Mouse (Mus musculus) cerebellum, adult 18-20 months (tissue): ENCODE results near the gene Pde4d.

Experiments
- DNase-seq, 2 experiments: peaks; one replicate each; pipeline ENCODE4 v3.0.0; 2021

Pde4d gene

DNA sequence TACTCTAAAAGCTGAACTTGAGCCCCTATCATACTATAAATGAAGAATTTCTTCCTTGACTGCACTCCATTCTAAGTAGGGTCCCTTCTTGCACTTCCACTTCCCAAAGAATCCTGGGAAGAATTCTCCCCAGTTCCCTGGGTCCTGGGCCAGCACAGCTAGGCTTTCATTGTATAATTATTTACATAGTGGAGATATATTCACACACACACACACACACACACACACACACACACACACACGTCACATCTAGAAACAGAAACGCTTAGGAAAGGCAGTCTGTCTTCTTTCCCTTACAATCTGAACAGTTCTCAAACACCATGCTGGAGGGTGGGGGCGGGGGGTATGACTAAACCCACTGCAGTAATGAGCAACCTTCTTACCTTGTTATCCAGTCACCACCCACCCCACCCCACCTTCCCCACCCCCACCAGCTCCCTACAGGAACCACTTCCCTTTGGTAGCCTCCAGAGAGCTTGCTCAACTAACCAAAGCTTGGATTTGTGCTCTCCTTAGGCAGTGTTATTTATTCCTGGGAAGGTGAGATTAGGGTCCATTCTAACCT, 868.8 kb downstream of the Pde4d start:
- no peak for DNase-seq

DNA sequence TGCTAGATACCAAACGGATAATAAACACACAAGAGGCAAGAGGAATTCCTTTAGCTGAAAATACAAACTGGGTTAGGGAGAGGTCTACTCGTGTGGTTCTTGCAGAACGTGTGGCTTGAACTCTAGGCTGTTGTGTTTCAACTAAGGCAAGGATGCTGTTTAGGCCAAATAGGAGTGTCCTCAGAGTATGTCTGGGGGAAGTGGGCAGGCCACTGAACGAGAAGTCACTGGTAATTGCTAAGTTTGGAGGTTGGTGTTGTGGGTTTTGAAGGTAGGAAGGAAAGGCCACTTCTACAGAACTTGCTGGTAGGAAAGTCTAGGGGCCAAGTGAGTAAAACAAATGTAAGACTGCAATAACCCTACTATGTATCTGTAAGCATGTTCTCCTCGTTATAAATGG, 876.3 kb downstream of the Pde4d start:
- no peak for DNase-seq

DNA sequence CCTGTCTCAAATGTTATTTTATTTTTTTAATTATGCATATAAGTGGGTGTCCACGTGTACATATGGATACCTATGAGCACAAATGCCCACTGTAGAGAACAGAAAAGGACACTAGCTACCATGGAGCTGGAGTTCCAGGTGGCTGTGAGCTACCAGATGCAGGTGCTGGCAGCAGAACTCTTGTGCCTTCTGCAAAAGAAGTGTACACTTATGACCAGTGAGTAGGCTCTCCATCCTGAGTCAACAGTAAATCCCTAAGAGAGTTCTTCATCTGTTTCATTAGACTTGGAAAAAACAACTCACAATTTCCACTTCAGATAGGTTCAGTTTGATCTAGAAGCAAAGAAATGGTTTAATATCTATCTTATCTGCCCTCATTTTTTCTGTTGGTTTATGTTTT, 881.8 kb downstream of the Pde4d start:
- DNase-seq = no peak

DNA sequence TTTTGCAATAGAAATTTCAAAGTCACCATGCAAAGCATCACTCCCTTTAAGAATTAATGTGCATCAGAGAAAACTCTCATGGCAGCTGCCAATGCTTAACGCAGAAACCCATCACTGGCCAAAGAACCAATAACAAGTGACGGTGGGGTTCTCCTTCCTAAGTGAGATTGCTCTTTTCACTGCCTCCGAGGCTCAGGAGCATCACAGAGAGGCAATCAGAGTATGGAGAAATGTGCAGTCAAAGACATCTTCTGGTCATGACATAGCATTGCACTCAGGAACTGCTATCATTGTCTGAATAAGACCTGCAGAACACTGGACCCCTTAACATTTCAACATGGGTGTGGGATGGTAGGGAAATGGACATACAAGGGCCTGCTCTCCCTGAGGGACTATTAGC, 892.2 kb downstream of the Pde4d start:
- no peak for DNase-seq

DNA sequence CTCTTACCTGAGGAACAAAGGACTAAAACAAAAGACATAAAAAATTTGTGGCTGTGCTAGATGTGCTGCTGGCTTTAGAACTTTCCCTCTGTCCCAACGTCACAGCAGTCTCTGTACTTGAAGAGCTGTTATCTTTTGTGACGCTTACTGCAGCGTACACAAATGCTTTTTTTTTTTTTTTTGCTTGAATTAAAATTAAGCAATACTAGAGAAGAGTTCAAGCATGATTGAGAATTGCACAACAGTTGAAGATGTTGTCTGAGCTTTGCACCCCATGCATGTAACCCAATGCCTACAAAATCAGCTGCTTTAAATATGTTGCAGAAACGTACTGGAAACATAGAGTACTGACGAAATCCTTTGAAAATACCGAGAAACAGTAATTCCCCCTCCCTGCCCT, 892.7 kb downstream of the Pde4d start:
- no peak for DNase-seq

DNA sequence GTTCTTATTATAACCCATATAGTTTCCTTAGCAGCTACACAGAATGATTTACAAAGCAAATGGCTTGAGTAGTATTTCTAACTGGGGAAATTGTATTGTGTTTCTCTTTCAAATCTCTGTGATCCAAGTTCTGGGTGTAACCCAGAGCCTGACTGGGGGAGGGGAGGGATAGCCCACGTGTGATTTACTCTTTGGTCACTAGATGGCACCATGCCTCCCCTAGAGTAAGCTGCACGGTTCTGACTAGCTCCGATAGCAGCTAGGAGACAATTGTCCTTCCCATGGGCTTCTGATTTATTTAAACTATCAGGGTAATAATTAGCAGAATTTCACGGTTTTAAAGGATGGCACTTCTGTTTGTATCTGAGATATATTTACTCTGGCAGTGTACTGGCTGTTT, 893.8 kb downstream of the Pde4d start:
- DNase-seq = peak; percentile 77 to 80

DNA sequence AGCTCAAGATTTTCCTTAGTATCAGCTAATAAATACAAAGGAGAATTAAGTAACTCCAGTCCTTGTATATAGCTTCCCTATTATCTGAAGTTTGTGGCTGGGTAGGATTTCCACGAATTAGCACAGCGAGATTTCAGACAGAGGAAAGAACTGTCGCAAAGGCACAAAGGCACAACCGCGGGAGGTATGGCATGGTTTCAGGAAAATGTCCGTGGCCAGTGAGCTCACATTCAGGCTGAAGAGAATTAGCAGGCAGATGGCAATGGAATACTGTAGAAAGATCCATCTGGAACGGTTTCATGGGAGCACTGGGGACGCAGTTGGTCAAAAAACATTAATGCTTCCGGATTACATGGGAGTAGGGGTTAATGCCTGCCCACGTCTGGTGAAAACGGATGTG, 898.0 kb downstream of the Pde4d start:
- peak; percentile 93 to 95 for DNase-seq

DNA sequence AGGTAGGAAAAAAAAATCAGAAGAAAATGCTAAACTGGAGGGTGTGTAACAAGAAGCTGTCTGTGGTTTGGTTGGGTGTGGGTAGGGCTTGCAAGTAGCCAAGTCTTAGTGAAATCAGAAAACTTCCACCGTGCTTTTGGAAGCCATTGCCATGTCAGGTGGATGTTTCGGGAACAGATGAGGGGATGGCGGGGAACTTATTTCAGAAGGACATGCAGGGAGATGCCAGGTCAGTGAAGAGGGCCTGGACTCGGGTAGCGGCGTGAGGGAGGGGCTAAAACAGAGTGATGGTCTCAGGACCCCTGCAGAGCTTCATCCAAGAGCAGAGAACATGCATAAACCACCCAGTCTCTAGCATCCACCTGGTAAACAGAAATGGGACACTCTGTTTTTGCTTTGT, 898.6 kb downstream of the Pde4d start:
- DNase-seq = peak in 1 of 2 experiments; percentile 30

DNA sequence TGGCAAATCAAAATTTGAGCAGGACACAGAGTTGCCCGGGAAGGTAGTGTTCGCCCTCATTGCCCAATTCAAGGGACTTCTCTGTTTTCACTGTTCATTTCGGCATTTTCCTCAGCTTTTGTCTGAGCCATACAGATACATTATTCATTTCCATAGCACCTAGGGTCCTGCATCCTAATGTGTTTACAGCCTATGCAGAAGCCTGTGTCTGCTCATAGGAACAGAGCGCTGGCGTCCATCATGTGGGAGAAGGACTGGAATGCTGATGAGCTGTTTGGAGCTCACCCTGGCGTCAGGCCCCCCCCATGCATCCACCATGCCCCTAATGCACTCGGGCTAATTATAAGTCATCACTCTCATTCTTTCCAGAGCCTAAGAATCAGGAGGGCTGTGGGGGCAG, 900.4 kb downstream of the Pde4d start:
- no peak for DNase-seq

DNA sequence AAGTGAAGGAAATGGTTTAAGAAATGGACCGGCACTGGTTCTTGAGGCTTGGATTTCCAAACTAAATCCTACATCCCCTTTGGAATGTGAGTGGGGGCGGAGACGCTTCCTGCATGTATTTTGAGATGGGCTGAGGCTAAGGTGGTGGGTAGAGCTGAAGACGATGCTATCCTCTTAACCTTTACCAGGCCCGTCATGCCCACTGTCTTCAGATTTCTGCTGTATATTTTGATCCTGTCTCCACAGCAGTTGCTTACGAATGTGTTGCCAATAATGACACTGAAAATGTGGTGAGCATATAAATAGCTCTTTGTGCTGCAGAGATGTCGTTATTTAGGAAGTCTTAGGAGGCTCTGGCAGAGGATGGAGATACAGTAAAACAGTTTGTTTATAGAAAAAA, 904.3 kb downstream of the Pde4d start:
- peak in 1 of 2 experiments; percentile 12 for DNase-seq

DNA sequence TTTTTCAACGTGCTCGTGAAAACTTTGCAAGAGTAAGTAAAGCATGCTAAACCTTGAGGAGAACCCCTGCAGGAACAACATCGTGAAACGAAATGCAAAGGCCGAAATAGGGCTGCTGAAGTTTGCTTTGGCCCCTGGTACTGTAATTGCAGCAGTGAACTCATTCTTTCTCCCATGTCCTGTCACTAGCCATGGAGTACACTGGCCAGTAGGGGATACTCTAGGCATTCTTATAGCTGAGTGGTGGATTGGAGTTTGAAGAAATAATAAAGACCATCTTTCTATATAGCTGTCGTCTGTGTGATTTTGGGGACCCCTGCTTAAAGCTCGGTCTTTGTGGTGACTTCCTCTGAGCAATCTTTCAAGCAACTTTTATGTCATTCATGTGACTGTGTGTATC, 906.5 kb downstream of the Pde4d start:
- no peak for DNase-seq

DNA sequence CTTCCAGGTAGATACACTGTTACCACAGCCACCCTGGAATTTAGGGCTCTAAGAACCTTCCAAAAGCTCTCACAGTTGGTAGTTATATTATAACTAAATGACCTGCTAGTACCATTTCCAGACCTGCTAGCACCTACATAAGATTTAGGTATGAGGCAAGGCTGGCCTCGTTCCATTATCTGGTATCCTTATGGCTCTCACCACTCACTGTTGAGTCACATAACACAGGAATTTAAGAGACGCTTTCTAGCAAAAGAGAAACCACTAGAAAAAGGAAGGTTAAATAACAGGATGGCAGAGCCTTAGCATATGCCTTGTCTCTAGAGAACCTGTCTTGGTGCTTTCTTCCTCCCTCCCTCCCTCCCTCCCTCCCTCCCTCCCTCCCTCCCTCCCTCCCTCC, 910.2 kb downstream of the Pde4d start:
- DNase-seq = no peak

DNA sequence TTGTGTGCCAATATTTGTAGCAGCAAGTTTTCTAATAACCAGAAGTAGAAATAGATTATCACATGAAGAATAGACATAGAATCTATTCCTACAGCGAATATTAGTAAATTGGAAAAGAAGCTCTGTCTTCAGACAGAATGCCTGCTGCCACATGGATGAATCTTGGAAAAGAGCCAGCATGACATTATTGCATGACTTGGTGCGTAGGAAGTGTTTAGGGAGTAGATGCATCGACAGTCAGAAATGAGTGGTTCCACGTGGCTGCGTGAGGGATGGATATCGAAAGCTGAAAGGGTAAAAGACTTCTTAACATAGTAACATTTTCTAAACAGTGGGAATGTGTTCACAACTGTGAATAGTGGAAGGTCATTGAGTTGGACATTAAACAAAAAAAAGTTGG, 912.6 kb downstream of the Pde4d start:
- DNase-seq = peak in 1 of 2 experiments; percentile 36

DNA sequence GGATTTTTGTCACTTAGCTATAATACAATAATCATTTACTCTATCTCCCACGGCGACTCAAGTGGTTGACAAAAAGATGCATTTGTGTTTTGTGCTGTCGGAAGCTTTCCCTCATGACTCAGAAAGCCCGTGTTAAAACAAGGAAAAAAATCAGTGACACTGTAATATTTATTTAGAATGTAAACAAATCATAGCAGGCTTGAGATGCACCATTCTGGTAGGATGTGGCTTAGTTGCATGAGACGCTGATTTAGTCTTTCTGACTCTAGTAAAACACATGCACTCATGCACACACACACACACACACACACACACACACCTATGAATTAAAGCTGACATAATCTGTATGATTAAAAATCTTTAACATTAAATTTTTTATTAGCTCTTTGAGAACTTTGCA, 924.7 kb downstream of the Pde4d start:
- DNase-seq = no peak

DNA sequence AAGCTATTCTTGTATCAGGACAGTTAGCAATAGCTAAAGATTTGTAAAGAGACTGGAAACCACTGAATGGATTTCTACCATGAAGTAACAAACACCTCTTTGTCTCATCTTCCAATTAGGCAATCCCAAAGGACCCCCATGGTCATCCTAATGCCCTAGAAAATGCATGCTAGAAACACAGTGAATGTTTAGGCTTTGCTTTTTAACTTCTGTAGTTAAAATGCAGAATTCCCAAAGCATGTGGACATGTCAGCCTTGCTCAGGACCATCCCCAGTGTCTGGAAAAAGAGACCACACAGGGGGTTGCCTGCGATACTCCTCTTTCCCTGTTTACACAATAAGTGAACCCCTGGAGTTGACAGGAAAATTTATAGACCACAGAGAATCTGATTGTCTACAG, 926.9 kb downstream of the Pde4d start:
- no peak for DNase-seq

DNA sequence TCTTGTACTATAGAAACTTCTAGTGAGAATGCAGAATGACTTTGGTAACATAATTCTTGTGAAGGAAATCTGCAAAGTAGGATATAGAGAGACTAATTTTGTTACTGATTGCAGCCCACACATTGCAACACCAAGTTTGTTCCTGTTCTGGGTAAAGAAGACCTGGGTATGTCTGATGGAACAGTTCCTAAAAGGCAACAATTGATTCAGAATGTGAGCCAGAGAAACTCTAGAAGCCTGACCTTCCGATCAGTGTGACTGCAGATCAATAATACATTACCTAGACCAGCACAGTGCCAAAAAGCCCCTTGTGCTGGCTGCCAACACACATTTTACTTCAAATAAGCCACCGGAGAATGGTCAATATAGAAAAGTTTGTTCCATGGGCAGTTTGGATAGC, 930.4 kb downstream of the Pde4d start:
- no peak for DNase-seq

DNA sequence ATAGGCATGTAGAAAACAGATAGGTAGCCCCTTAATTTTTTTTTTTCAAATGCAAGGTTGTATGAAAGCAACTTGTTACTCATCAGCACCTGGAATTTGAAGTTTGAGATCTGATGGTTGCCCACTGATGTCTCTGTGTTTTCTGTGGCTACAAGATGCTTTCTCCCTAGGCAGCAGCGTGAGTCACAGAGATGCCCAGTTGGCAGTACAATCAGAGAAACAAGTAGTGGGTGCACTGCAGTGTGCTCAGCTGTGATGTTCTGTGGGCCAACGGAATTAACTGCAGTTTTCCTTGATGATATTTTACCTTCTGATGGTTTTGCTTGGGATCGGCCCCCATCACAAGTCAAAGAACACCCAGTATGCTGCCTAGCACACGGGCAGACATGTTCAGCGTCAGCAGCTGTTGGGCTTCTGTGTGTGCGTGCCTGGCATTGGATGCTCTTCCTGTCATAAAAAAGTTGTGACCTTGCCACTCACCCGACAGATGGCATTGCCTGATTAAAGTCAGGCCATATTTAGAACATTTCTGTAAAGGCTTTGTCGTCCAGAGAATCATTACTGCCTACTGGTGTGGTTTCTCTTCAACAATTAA, 939.0 kb downstream of the Pde4d start:
- peak; percentile 49 for DNase-seq

DNA sequence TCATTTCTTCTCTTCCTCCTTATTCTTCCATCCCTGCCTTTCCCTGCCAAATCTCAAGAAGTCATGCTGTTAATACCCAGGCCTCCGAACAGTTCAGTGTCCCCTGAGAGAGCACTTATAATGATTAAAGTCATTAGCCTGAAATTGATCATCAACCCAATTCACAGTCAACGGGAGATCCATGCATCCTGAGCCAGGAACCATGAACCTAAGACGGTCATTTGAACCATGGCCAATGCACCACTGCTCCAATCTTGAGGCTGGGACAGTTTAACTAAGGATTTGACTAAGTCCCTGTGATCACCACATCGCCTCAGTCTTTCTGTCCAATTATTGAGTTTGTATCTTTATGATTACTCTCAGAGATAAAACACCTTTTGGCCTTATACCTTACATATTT, 952.6 kb downstream of the Pde4d start:
- no peak for DNase-seq

DNA sequence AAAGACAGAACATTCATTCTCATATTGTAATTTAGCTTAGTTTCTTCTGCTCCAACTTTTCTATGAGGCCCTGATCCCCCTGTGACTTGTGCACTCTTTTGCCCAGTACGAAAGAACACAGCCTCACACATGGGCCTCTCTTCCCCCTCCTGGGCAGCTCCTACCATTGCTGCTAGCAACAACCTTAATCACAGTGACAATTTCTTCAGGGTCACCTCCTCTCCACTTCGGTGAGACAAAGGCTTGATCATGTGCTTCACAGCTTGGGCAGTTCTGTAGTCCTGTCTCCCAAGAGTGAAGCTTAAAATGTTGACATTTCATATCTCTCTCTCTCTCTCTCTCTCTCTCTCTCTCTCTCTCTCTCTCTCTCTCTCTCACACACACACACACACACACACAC, 953.2 kb downstream of the Pde4d start:
- DNase-seq = no peak

DNA sequence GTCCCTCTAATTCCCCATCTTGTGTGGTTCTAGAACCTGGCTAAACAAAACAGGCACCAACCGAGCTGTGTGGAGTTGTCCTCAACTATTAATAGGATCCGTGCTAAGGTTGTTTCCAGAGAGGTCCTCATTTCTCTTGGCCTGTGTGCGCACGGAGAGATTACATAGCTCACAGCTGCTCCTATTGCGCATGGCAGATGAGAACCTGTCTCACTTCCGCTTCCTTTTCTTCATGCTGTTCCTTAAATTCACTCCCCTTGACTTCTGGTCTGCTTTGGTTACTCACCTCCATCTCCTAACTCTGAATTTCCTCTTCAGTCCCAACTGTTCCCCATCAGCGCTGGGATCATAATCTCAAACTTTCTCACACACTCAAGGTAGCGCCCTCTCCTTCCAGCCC, 956.6 kb downstream of the Pde4d start:
- no peak for DNase-seq

DNA sequence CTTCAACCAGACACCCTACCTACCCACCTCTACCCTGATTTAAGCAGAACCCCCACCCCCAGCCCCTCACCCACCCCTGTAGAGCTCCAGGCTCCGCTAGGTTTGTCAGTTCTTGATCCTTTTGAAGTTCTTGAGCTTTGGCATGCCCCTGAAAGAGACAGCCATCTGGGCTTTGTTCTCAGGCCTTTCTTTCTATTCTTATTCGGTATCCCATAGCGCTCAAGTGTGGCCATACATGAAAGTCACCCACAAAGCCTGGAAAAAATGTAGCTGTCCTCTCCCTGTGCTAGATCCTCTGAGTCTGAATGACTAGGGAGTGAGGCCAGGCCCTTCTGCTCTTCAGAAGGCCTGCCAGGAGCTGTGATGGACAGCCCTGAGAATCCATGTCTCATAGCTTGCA, 957.6 kb downstream of the Pde4d start:
- DNase-seq = no peak

DNA sequence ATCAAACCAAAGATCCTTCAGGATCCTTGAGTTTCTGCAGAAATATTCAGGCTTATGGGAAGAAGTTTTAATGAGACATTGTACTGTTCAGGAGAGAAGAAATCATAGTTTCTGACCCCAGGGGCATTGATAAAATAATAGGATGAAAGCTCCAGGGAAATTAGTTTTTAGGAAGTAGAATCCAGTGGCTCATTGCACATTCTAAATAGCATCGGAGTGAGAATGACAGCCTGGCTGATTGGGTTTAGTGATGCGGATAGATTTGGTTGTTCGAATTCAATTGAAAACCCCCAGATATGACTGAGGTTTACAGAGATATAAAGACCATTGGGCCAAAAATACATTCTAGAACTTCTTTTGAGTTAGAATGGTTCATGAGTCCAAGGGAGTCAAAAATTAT, 970.7 kb downstream of the Pde4d start:
- no peak for DNase-seq

DNA sequence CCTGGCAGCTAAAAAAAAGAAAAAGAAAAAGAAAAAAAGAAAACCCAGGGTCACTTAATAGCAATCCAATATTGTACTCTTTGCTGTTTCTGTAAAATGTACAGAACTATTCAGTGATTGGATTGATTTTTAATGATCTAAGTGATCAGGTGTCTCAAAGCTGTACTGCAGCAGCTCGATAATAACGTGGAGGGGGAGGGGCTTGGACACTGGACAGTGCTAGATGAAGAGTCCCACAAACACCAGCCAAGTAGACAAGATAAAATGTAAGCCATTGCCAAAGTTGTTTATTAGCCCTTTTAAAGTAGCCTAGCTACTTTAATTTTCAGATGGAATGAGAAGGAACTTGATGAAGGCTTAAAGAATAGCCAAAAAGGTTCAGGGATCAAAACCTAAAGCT, 975.2 kb downstream of the Pde4d start:
- no peak for DNase-seq

DNA sequence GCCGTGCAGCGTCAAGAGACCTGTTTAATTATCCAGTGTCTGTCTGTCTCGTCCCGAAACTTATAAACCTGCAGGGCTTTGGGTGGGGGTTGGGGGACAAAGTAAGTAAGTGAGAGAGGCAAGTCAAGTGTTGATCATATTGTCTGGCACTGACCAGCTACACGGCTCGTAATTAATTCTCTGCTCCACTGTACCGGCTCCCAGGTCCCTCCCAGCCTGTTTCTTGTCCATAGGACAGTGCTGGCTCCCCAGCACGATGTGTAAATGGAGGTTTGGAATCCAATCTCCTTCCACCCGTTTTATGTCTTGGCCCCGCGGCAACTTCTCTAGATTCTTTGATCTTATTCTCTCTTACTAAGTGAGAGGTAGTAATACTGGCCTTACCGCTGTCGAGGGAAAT, 975.8 kb downstream of the Pde4d start:
- DNase-seq = no peak

DNA sequence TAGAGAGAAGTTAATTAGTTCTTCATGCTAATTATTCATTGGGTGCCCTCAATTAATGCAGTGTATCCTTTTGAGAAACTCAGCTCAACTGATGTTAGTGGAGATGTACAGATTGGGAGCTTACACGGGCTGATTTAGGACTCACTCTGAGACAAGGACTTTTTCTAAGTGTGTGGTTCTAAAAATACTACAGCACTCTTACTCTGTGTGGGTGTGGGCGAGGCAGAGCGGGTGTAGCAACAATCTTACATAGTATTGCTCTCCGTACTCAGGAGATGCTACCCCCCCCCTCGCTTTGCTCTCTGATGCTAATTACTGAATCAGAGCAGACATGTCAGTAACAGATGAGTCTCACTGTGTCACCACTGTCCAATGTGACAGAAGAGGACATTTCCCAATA, 976.3 kb downstream of the Pde4d start:
- DNase-seq = no peak

DNA sequence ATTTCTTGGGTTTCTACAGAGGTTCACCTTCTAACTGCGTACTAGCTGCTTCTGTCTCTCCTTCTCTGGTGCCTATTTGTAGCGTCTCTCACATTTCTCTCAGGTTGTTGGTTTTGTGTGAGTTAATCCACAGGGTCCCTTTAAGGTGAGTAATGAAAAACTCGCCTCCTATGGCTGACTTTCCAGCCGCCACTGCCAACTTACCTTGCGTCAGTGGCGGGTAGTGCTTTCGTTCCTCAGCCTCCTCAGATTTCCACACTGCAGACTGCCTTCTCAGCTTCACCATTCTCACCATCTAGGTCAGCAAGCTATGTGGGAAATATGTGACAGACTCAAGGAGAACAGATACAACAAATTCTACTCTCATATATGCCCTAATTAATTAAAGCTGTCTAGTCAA, 977.8 kb downstream of the Pde4d start:
- no peak for DNase-seq
